Mouse (Mus musculus) kidney, adult 2 months (tissue): Measurements from ENCODE around the gene Gtf3c5.

Experiments used
- CTCF ChIP-seq: fragments of 200-500 bp; conservative IDR thresholded peaks from 2 replicates; pipeline ENCODE4 v1.5.1; 2011; ENCODE audit warnings: low read depth, mild to moderate bottlenecking, control low read depth, low read length, moderate library complexity, mixed read lengths; ENCODE audit not compliant: insufficient read depth, insufficient read length
- POLR2A ChIP-seq: fragments of 200-500 bp; IDR thresholded peaks from one replicate; pipeline ENCODE4 v1.6.1; 2011; ENCODE audit warnings: low read depth, low read length, control low read depth

DNA sequence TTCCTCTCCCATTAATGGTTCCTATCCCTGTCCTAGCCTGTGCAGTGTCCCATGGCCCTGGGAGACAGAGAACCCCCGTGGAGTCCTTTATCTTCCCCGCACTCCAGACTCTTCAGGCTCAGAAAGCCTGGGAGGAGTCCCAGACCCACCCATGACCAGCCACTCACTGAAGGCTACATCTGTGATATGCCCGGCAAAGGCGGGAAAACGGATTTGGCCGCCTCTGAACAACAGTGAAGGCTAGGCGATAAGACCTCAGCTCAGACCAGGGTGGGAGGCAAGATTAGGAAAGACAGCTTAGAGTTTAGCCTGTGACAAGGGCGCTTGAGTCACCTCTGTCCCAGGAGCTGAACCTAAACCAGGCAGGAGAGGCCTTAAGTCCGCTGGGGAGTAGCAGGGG, 33.3 kb upstream of the Gtf3c5 start:
- no peak for TF ChIP-seq CTCF
- no peak for TF ChIP-seq POLR2A
